Mouse (Mus musculus) gastrocnemius, adult 8-10 months (tissue): ENCODE results near the gene Cbs. TPM values are rescaled to one million over a fixed set of nuclear protein-coding genes. Genes with fewer than 3 reads are reported as not detected.

ENCODE experiments used
- microRNA-seq: library from miRNA; unstranded; fragments of <30 nt; microRNA quantifications from one replicate; pipeline ENCODE4 v1.2.0, GENCODE M21; 2022
- total RNA-seq, 4 experiments: library from RNA; stranded (reverse); gene quantifications; 2 replicates each; pipeline ENCODE4 v1.2.4; 2022

Cbs gene
- total RNA-seq, 4 experiments from 2014 or later = 0.31 to 1.4 (median 0.76) TPM

Small RNA genes within 50 kb of the gene (microRNA-seq; reads per million reads assigned to microRNA genes)
- gene Gm24970 = not detected

Other genes with a start within 250 kb of the Cbs start
- gene Wdr4, start 117.3 kb downstream of the Cbs start, total RNA-seq = 1 to 10 TPM; 5.4 to 6.6 (median 5.7) TPM
- gene Ndufv3, start 117.1 kb downstream of the Cbs start, total RNA-seq = 100 to 1,000 TPM; 461 to 515 (median 488) TPM
- 10 to 100 TPM in 1 of 4 experiments, 1 to 10 TPM in 3; 5.6 to 10.3 (median 7.2) TPM for gene Pknox1, start 72.5 kb downstream of the Cbs start, total RNA-seq
- gene U2af1, start 21.7 kb upstream of the Cbs start, total RNA-seq = 10 to 100 TPM; 52.9 to 72.0 (median 65.9) TPM
- gene Cryaa, start 40.6 kb upstream of the Cbs start, total RNA-seq = not detected
- gene Sik1, start 218.6 kb upstream of the Cbs start, total RNA-seq = 10 to 100 TPM in 2 of 4 experiments, 1 to 10 TPM in 2; 7.8 to 22.8 (median 13.9) TPM